Comparison of ENCODE assay signal across 9 mouse cellular contexts in genomic region chr10:99287206-99287605, GRCm38 (mm10). TPM values are rescaled to one million over a fixed set of nuclear protein-coding genes. Genes with fewer than 3 reads are reported as not detected.
DNase-seq lines count a peak whose midpoint lies in the region; ATAC-seq and TF ChIP-seq lines count a peak whose summit lies in the region.
"Had no signal": no experiment of that assay in that cellular context is flagged by ENCODE, and none has a peak within 500 bp of the region (broad histone marks: within the 10 kb centered on the region; RNA-seq: fewer than 3 reads in every experiment).

No protein-coding gene starts in this region.

- peak overlapping the region; percentile 31; the same call in 1 of the 2 replicates for H3K4me2 ChIP-seq in kidney, embryonic 14.5 days (replicated peaks; ENCODE audit: low read depth, low read length)
- H3K4me2 ChIP-seq in embryonic facial prominence, embryonic 12.5 days (replicated peaks): peak overlapping the region; percentile 31
- H3K4me2 ChIP-seq in intestine, embryonic 14.5 days (ENCODE audit: low read length): peak overlapping the region; percentile 41
- peak overlapping the region; percentile 29 for H3K4me2 ChIP-seq in midbrain, postnatal 0 days (ENCODE audit: low read depth, low read length, poor library complexity, severe bottlenecking)

- no peak for TF ChIP-seq CTCF in midbrain, postnatal 0 days (IDR thresholded peaks at IDR 0.05)

- H3K27me3 ChIP-seq in kidney, embryonic 14.5 days (ENCODE audit: control insufficient read depth, insufficient read depth, low read length): no peaks in the 10 kb centered on the region
- H3K27me3 ChIP-seq in embryonic facial prominence, embryonic 12.5 days: no peaks in the 10 kb centered on the region
- H3K27me3 ChIP-seq in intestine, embryonic 14.5 days (replicated peaks; ENCODE audit: control insufficient read depth, insufficient read depth, low read length): no peaks in the 10 kb centered on the region
- H3K27me3 ChIP-seq in midbrain, postnatal 0 days (ENCODE audit: insufficient read depth, low read length): no peaks in the 10 kb centered on the region

- H3K9ac ChIP-seq in kidney, embryonic 14.5 days (ENCODE audit: low read depth, low read length): no peak overlapping the region
- H3K9ac ChIP-seq in embryonic facial prominence, embryonic 12.5 days: no peak overlapping the region
- H3K9ac ChIP-seq in intestine, embryonic 14.5 days (ENCODE audit: low read length): no peak overlapping the region
- no peak overlapping the region for H3K9ac ChIP-seq in midbrain, postnatal 0 days (replicated peaks; ENCODE audit: low read length, poor library complexity, severe bottlenecking)

- no peak for DNase-seq in kidney, adult 9 months
- DNase-seq in intestine, embryonic 14.5 days (ENCODE audit: low spot score): no peak
- no peak for DNase-seq in midbrain, postnatal 0 days (ENCODE audit: low spot score)
- no peak for DNase-seq in gastrocnemius, postnatal 10 days
- no peak for DNase-seq in frontal cortex, postnatal 25 days (ENCODE audit: low spot score in 2 of 2)
- DNase-seq in spleen, postnatal 10 days (ENCODE audit: low spot score in 2 of 2): no peak

- H3K9me3 ChIP-seq in kidney, embryonic 14.5 days (ENCODE audit: control insufficient read depth, low read length): no peaks in the 10 kb centered on the region
- H3K9me3 ChIP-seq in embryonic facial prominence, embryonic 12.5 days: no peaks in the 10 kb centered on the region
- H3K9me3 ChIP-seq in intestine, embryonic 14.5 days (ENCODE audit: control insufficient read depth, low read length): no peaks in the 10 kb centered on the region
- no peaks in the 10 kb centered on the region for H3K9me3 ChIP-seq in midbrain, postnatal 0 days (ENCODE audit: low read length)

- H3K27ac ChIP-seq in kidney, embryonic 14.5 days (ENCODE audit: low read depth, low read length): no peak overlapping the region
- H3K27ac ChIP-seq in embryonic facial prominence, embryonic 12.5 days: no peak overlapping the region
- H3K27ac ChIP-seq in intestine, embryonic 14.5 days (ENCODE audit: low read depth): no peak overlapping the region
- H3K27ac ChIP-seq in midbrain, postnatal 0 days (ENCODE audit: low read depth, low read length): no peak overlapping the region

- ATAC-seq in kidney, embryonic 14.5 days (ENCODE audit: low FRiP score, low TSS enrichment): no peak
- ATAC-seq in embryonic facial prominence, embryonic 12.5 days (ENCODE audit: insufficient number of reproducible peaks, insufficient read depth, low FRiP score, low TSS enrichment): no peak
- no peak for ATAC-seq in intestine, embryonic 14.5 days (replicated peaks; ENCODE audit: low FRiP score, low TSS enrichment, low read depth)
- ATAC-seq in midbrain, postnatal 0 days (ENCODE audit: low FRiP score): no peak

- H3K4me3 ChIP-seq in kidney, embryonic 14.5 days (ENCODE audit: low read length): no peak overlapping the region; the same call in 1 of the 2 replicates
- H3K4me3 ChIP-seq in embryonic facial prominence, embryonic 12.5 days: no peak overlapping the region
- no peak overlapping the region for H3K4me3 ChIP-seq in intestine, embryonic 14.5 days (ENCODE audit: low read depth, low read length)
- H3K4me3 ChIP-seq in midbrain, postnatal 0 days (ENCODE audit: low read depth, low read length): no peak overlapping the region
- H3K4me3 ChIP-seq: myocyte had no signal

- H3K4me1 ChIP-seq in kidney, embryonic 14.5 days (ENCODE audit: control insufficient read depth, insufficient read depth, low read length): peaks cover 25% of the 10 kb centered on the region; the same call in 1 of the 2 replicates
- peaks cover 22% of the 10 kb centered on the region; the same call in 1 of the 2 replicates for H3K4me1 ChIP-seq in embryonic facial prominence, embryonic 12.5 days
- peaks cover 7% of the 10 kb centered on the region; the same call in 1 of the 2 replicates for H3K4me1 ChIP-seq in intestine, embryonic 14.5 days (replicated peaks; ENCODE audit: control insufficient read depth, insufficient read depth, low read length)
- H3K4me1 ChIP-seq in midbrain, postnatal 0 days (ENCODE audit: insufficient read depth, low read length): no peaks in the 10 kb centered on the region

- no peaks in the 10 kb centered on the region for H3K36me3 ChIP-seq in kidney, embryonic 14.5 days (ENCODE audit: control insufficient read depth, insufficient read depth, low read length)
- H3K36me3 ChIP-seq in embryonic facial prominence, embryonic 12.5 days: no peaks in the 10 kb centered on the region
- H3K36me3 ChIP-seq in intestine, embryonic 14.5 days (ENCODE audit: control insufficient read depth, insufficient read depth, low read length): no peaks in the 10 kb centered on the region
- no peaks in the 10 kb centered on the region for H3K36me3 ChIP-seq in midbrain, postnatal 0 days (ENCODE audit: insufficient read depth, low read length)

- WGBS in kidney, embryonic 14.5 days: 33% methylated on average over 6 of the region's 6 CpGs
- WGBS in embryonic facial prominence, embryonic 12.5 days: 33% methylated on average over 6 of the region's 6 CpGs
- 36% methylated on average over 6 of the region's 6 CpGs for WGBS in intestine, embryonic 14.5 days
- 50% methylated on average over 6 of the region's 6 CpGs for WGBS in midbrain, postnatal 0 days

RNA-seq across cellular contexts. Expression of gene Dusp6, which starts 24.2 kb away (rescaled TPM):
- 87.7 and 98.5 TPM in 2 replicates for polyA plus RNA-seq in kidney, embryonic 14.5 days (2014; fragmentation: Nextera tagmentation; extraction: Ambion mirVana)
- 90.6 and 90.7 TPM in 2 replicates for polyA plus RNA-seq in embryonic facial prominence, embryonic 12.5 days (2016; fragmentation: Nextera tagmentation; extraction: Ambion mirVana)
- polyA plus RNA-seq in intestine, embryonic 14.5 days (2014; fragmentation: Nextera tagmentation; extraction: Ambion mirVana): 40.7 and 44.2 TPM in 2 replicates
- total RNA-seq in midbrain, postnatal 0 days (2014; rRNA removed): 47.7 and 52.1 TPM in 2 replicates
- polyA plus RNA-seq in midbrain, postnatal 0 days (2015; fragmentation: Nextera tagmentation; extraction: Ambion mirVana): 23.5 and 25.4 TPM in 2 replicates
- total RNA-seq in gastrocnemius, postnatal 10 days (2021): 10 to 100 TPM; 30.9 to 39.0 TPM
